Mouse (Mus musculus) heart, embryonic 16.5 days (tissue): Measurements from ENCODE around the gene Rdh8. TPM values are rescaled to one million over a fixed set of nuclear protein-coding genes. Genes with fewer than 3 reads are reported as not detected.

ENCODE experiments used
- ATAC-seq: fragments of 200-750 bp; cut with Nextera tagmentation; replicated peaks from 2 replicates; pipeline ENCODE4 v1.8.0; 2017; ENCODE audit warnings: moderate number of reproducible peaks; ENCODE audit not compliant: insufficient read depth, low FRiP score; ENCODE audit errors: extremely low read depth
- H3K27ac ChIP-seq: fragments of 300-500 bp; sonication (generic); 2 replicates; pipeline ENCODE4 v1.5.1; 2014; ENCODE audit warnings: mild to moderate bottlenecking, low read length, control low read depth, moderate library complexity
- H3K27me3 ChIP-seq: fragments of 300-500 bp; sonication (generic); 2 replicates; pipeline ENCODE4 v1.6.1; 2014; ENCODE audit warnings: low read length, mixed read lengths; ENCODE audit not compliant: control insufficient read depth, insufficient read depth
- H3K36me3 ChIP-seq: fragments of 300-500 bp; sonication (generic); 2 replicates; pipeline ENCODE4 v1.6.1; 2014; ENCODE audit not compliant: control insufficient read depth, insufficient read depth
- H3K4me1 ChIP-seq: fragments of 300-500 bp; sonication (generic); 2 replicates; pipeline ENCODE4 v1.6.1; 2014; ENCODE audit warnings: low read length, mixed read lengths; ENCODE audit not compliant: control insufficient read depth, insufficient read depth
- H3K4me2 ChIP-seq: fragments of 300-500 bp; sonication (generic); 2 replicates; pipeline ENCODE4 v1.6.1; 2014; ENCODE audit warnings: low read depth, mild to moderate bottlenecking, control low read depth, low read length
- H3K4me3 ChIP-seq: fragments of 300-500 bp; sonication (generic); 2 replicates; pipeline ENCODE4 v1.5.1; 2014; ENCODE audit warnings: mild to moderate bottlenecking, control low read depth, low read length
- H3K9ac ChIP-seq: fragments of 300-500 bp; sonication (generic); 2 replicates; pipeline ENCODE4 v1.6.1; 2014; ENCODE audit warnings: low read length, control low read depth
- H3K9me3 ChIP-seq: fragments of 300-500 bp; sonication (generic); replicated peaks from 2 replicates; pipeline ENCODE4 v1.6.1; 2016; ENCODE audit warnings: low read length; ENCODE audit not compliant: control insufficient read depth
- WGBS: fragments of 180-500 bp; shearing (Covaris S2); extraction: QIAGEN DNeasy Blood & Tissue Kit; methylation state at CpG from one replicate; pipeline ENCODE4 v1.1.7; 2014; 5-methylcytosine and 5-hydroxymethylcytosine counted together
- polyA plus RNA-seq: library from polyadenylated mRNA; unstranded; fragments of >200 nt; fragmentation: Nextera tagmentation; extraction: Ambion mirVana; gene quantifications from 2 replicates; pipeline ENCODE4 v1.2.1, GENCODE M21; 2015

Gene Rdh8
- not detected in 2 replicates for polyA plus RNA-seq

- H3K9me3 ChIP-seq, result no peaks in the 10 kb centered on the region
- WGBS, result 80% methylated on average over 6 of the region's 6 CpGs
- no peak within 1 kb of the TSS for H3K27ac ChIP-seq
- H3K36me3 ChIP-seq, result no peaks in the 10 kb centered on the region
- no peak within 1 kb of the TSS for H3K9ac ChIP-seq
- H3K4me2 ChIP-seq, result no peak within 1 kb of the TSS
- ATAC-seq, result no peak
- H3K4me3 ChIP-seq, result no peak within 1 kb of the TSS
- no peaks in the 10 kb centered on the region for H3K4me1 ChIP-seq
- peaks cover 14% of the 10 kb centered on the region for H3K27me3 ChIP-seq
These were observed at the start of gene Rdh8 for GRCm38 (mm10) chr9:20818236-20818635. Gene Rdh8 (plus strand): TSS chr9:20818503.

DNA sequence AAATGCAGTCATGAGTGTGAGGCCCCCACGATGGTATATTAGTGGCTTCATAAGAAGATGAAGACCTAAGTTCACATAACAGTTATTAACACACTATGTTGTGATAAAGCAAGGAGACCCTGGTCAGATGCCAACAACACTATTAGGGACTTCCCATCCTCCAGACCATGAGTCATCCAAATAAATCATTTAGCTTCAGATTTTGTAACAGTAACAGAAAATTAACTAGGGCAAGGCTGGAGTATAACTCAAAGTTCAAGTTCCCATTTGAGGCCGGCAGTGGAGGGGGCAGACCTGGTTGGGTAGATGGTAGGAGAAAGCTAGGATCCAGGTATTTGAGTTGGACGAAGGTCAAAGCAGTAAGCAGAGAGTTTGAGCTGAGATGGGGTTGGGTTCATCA, 37.0 kb upstream of the Rdh8 start:
- no peak overlapping the region for H3K4me3 ChIP-seq
- H3K9ac ChIP-seq, result no peak overlapping the region
- H3K4me2 ChIP-seq, result no peak overlapping the region
- peaks cover 7% of the 10 kb centered on the region; the same call in 1 of the 2 replicates for H3K9me3 ChIP-seq
- H3K27me3 ChIP-seq, result no peaks in the 10 kb centered on the region
- no peak for ATAC-seq
- 77% methylated on average over 3 of the region's 3 CpGs for WGBS
- no peaks in the 10 kb centered on the region for H3K4me1 ChIP-seq
- no peak overlapping the region for H3K27ac ChIP-seq
- H3K36me3 ChIP-seq, result no peaks in the 10 kb centered on the region

DNA sequence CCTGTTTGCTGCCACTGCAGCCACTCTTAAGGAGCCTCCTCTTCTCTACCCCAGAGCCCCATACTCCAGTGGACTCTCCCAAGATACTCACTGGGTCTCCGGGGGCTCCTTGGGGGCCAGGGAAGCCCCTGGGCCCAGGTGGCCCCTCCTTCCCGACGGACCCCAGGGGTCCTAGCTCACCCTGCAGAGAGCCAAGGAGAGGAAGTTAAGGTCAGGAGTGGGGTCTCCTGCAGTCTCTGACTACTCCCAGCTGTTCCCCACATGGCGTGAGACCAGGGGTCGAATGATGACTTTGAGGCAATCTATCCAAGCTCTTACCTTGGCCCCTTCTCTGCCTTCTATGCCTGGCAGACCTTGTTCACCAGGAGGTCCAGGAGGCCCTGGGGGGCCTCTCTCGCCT, 33.2 kb upstream of the Rdh8 start:
- Histone ChIP-seq H3K9ac (no peak overlapping the region), H3K4me1 (no peaks in the 10 kb centered on the region), H3K27me3 (no peaks in the 10 kb centered on the region), H3K9me3 (peaks cover 7% of the 10 kb centered on the region), H3K27ac (no peak overlapping the region), H3K4me3 (no peak overlapping the region), H3K36me3 (no peaks in the 10 kb centered on the region), H3K4me2 (no peak overlapping the region)
- 60% methylated on average over 6 of the region's 6 CpGs for WGBS
- no peak for ATAC-seq

GRCm38 (mm10) chr9:20787992-20788391, 30.3 kb upstream of the Rdh8 start:
- Histone ChIP-seq H3K27ac (no peak overlapping the region), H3K36me3 (no peaks in the 10 kb centered on the region), H3K4me1 (no peaks in the 10 kb centered on the region), H3K4me3 (no peak overlapping the region), H3K27me3 (no peaks in the 10 kb centered on the region), H3K9ac (no peak overlapping the region), H3K4me2 (no peak overlapping the region), H3K9me3 (no peaks in the 10 kb centered on the region; the same call in none of the 2 replicates)
- 76% methylated on average over 8 of the region's 8 CpGs for WGBS
- ATAC-seq, result no peak

DNA sequence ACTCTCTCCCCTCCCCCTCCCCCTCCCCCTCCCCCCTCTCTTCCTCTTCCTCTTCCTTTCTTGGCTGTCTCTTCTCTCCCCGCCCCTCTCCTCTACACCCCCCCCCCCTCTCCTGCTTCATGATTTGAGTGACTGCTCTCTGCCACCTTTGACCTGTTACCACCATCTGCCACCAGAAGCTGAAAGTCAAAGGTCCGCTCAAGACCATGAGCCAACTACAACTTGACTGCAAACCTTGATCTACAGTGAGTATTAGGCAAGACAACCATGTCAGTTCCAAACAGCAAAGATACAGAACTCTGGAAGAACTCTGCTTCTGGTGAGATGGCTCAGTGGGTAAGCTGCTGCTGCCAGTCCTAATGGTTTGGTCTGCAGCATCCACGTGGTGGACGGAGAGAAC, 28.7 kb upstream of the Rdh8 start:
- Histone ChIP-seq H3K4me2 (no peak overlapping the region), H3K27ac (no peak overlapping the region), H3K36me3 (no peaks in the 10 kb centered on the region), H3K9ac (no peak overlapping the region), H3K4me1 (no peaks in the 10 kb centered on the region), H3K4me3 (no peak overlapping the region), H3K9me3 (no peaks in the 10 kb centered on the region; the same call in 1 of the 2 replicates), H3K27me3 (no peaks in the 10 kb centered on the region)
- WGBS, result 71% methylated on average over 3 of the region's 4 CpGs
- ATAC-seq, result no peak

- no peaks in the 10 kb centered on the region for H3K27me3 ChIP-seq
- H3K4me3 ChIP-seq, result no peak overlapping the region
- H3K27ac ChIP-seq, result no peak overlapping the region
- no peaks in the 10 kb centered on the region for H3K36me3 ChIP-seq
- no peaks in the 10 kb centered on the region; the same call in 1 of the 2 replicates for H3K9me3 ChIP-seq
- WGBS, result 74% methylated on average over 3 of the region's 3 CpGs
- no peak for ATAC-seq
- H3K4me2 ChIP-seq, result no peak overlapping the region
- no peak overlapping the region for H3K9ac ChIP-seq
- H3K4me1 ChIP-seq, result no peaks in the 10 kb centered on the region
These were observed 28.0 kb upstream of the Rdh8 start for GRCm38 (mm10) chr9:20790345-20790744.

GRCm38 (mm10) chr9:20794108-20794806, 24.0 kb upstream of the Rdh8 start:
- ATAC-seq, result peak; percentile 72
- Histone ChIP-seq H3K9me3 (no peaks in the 10 kb centered on the region), H3K27me3 (no peaks in the 10 kb centered on the region), H3K36me3 (no peaks in the 10 kb centered on the region), H3K4me2 (no peak overlapping the region), H3K27ac (peak overlapping the region; percentile 64), H3K4me1 (no peaks in the 10 kb centered on the region), H3K4me3 (no peak overlapping the region), H3K9ac (0 out of 2 replicates have a peak overlapping the region, but pooled peaks have one; percentile 30)
- WGBS, result 15% methylated on average over 7 of the region's 7 CpGs

DNA sequence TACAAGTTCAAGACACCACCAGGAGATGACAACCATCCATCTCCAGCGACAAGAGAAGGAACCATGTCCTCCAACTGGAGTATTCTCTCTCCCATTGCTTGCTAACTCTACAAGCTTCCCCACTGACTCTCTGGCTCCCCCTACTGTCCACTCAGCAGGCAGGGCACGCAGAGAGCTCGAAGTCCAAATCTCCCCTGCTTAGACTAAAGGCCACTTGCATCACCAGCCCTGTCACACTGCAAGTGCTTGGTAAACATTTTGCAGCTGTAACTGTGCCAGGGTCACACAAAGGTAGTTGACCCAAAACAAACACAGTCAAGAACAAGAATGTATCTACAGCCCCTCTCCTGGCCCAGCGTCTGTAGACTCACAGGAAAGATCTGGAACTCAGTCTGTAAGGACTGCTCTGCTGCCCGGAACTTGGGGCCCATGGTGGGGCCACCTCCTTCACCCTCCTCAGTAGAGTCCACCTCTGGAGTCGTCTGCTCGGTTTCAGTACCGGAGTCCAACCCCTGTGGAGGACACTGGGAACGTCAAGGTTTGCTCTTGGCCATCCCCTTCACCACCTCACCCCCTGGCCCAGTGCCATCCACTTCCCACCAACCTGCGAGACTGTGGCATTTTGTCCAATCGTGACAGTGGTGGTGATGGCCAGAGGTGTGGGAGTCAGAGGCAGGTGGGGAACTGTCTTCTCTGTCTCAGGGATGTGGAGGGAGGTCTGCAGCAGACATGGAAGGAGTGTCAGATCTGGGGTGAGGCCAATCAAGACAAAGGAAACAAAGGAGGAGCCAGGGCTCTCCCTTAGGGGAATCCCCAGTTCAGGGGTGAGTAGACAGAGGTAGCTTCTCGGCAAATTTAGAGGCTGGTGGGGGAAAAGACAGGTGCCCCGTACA, 13.8 kb upstream of the Rdh8 start:
- no peaks in the 10 kb centered on the region for H3K36me3 ChIP-seq
- no peak overlapping the region for H3K27ac ChIP-seq
- 70% methylated on average over 13 of the region's 13 CpGs for WGBS
- H3K9me3 ChIP-seq, result peaks cover 6% of the 10 kb centered on the region; the same call in 1 of the 2 replicates
- no peak overlapping the region for H3K4me3 ChIP-seq
- H3K4me2 ChIP-seq, result no peak overlapping the region
- ATAC-seq, result no peak
- H3K27me3 ChIP-seq, result no peaks in the 10 kb centered on the region
- no peaks in the 10 kb centered on the region for H3K4me1 ChIP-seq
- no peak overlapping the region for H3K9ac ChIP-seq

- H3K9ac ChIP-seq, result no peak overlapping the region
- H3K36me3 ChIP-seq, result no peaks in the 10 kb centered on the region
- peaks cover 6% of the 10 kb centered on the region; the same call in 1 of the 2 replicates for H3K9me3 ChIP-seq
- no peak overlapping the region for H3K4me2 ChIP-seq
- no peak overlapping the region for H3K27ac ChIP-seq
- no peak overlapping the region for H3K4me3 ChIP-seq
- ATAC-seq, result no peak
- WGBS, result 75% methylated on average over 3 of the region's 3 CpGs
- no peaks in the 10 kb centered on the region for H3K4me1 ChIP-seq
- H3K27me3 ChIP-seq, result no peaks in the 10 kb centered on the region
These were observed 13.2 kb upstream of the Rdh8 start for GRCm38 (mm10) chr9:20805159-20805495.
